Mouse (Mus musculus): ENCODE measurements around the gene E130114P18Rik. TPM values are rescaled to one million over a fixed set of nuclear protein-coding genes. Genes with fewer than 3 reads are reported as not detected.

The E130114P18Rik gene
- polyA plus RNA-seq, 1 experiment = not detected

GRCm38 (mm10) chr4:97773110-97773593 lies 4.7 kb downstream of the E130114P18Rik start:
- Histone ChIP-seq H3K4me3 (ENCODE audit: low read depth, low read length) (peak overlapping the region; percentile 45), H3K36me3 (ENCODE audit: control insufficient read depth, insufficient read depth, low read length) (no peaks in the 10 kb centered on the region), H3K27ac (ENCODE audit: insufficient read depth, low read depth, low read length) (peak overlapping the region; percentile 100), H3K27me3 (ENCODE audit: control insufficient read depth, insufficient read depth, low read length) (no peaks in the 10 kb centered on the region), H3K4me1 (ENCODE audit: control insufficient read depth, insufficient read depth, insufficient read length, low read length) (0 out of 2 replicates have a peak, but pooled peaks cover 2% of the 10 kb centered on the region)
- TF ChIP-seq POLR2A (IDR thresholded peaks at IDR 0.05; ENCODE audit: low read depth, low read length) (peak; percentile 53; the same call in 1 of the 2 replicates), CTCF (IDR thresholded peaks at IDR 0.05; ENCODE audit: extremely low read depth, insufficient read length, insufficient replicate concordance, low read depth, low read length) (no peak)
- 0% methylated on average over 14 of the region's 14 CpGs for WGBS

- WGBS = under 1% methylated on average over 9 of the region's 9 CpGs
- Histone ChIP-seq H3K4me3 (ENCODE audit: low read depth, low read length) (peak within 1 kb of the TSS; percentile 85), H3K27ac (ENCODE audit: insufficient read depth, low read depth, low read length) (peak within 1 kb of the TSS; percentile 100), H3K4me1 (ENCODE audit: control insufficient read depth, insufficient read depth, insufficient read length, low read length) (0 out of 2 replicates have a peak, but pooled peaks cover 2% of the 10 kb centered on the region), H3K27me3 (ENCODE audit: control insufficient read depth, insufficient read depth, low read length) (no peaks in the 10 kb centered on the region), H3K36me3 (ENCODE audit: control insufficient read depth, insufficient read depth, low read length) (no peaks in the 10 kb centered on the region)
- TF ChIP-seq CTCF (IDR thresholded peaks at IDR 0.05; ENCODE audit: extremely low read depth, insufficient read length, insufficient replicate concordance, low read depth, low read length) (no peak), POLR2A (IDR thresholded peaks at IDR 0.05; ENCODE audit: low read depth, low read length) (no peak)
Measured at GRCm38 (mm10) chr4:97772641-97773040, 5.2 kb downstream of the E130114P18Rik start, which contains the start of gene Nfia. Nfia (plus strand) TSS chr4:97772734.

- Histone ChIP-seq H3K36me3 (ENCODE audit: control insufficient read depth, insufficient read depth, low read length) (no peaks in the 10 kb centered on the region), H3K4me3 (ENCODE audit: low read depth, low read length) (peak overlapping the region; percentile 85), H3K27ac (ENCODE audit: insufficient read depth, low read depth, low read length) (peak overlapping the region; percentile 100), H3K27me3 (ENCODE audit: control insufficient read depth, insufficient read depth, low read length) (no peaks in the 10 kb centered on the region), H3K4me1 (ENCODE audit: control insufficient read depth, insufficient read depth, insufficient read length, low read length) (0 out of 2 replicates have a peak, but pooled peaks cover 2% of the 10 kb centered on the region)
- WGBS = under 1% methylated on average over 25 of the region's 25 CpGs
- TF ChIP-seq POLR2A (IDR thresholded peaks at IDR 0.05; ENCODE audit: low read depth, low read length) = peak; percentile 94
- no peak for TF ChIP-seq CTCF (IDR thresholded peaks at IDR 0.05; ENCODE audit: extremely low read depth, insufficient read length, insufficient replicate concordance, low read depth, low read length)
Measured at GRCm38 (mm10) chr4:97772084-97772484, 5.8 kb downstream of the E130114P18Rik start.

- H3K36me3 ChIP-seq (ENCODE audit: control insufficient read depth, insufficient read depth, low read length) = no peaks in the 10 kb centered on the region
- WGBS = 11% methylated on average over 5 of the region's 5 CpGs
- H3K27ac ChIP-seq (ENCODE audit: insufficient read depth, low read depth, low read length) = peak overlapping the region; percentile 83
- H3K4me3 ChIP-seq (ENCODE audit: low read depth, low read length) = peak overlapping the region; percentile 85; the same call in 1 of the 2 replicates
- H3K27me3 ChIP-seq (ENCODE audit: control insufficient read depth, insufficient read depth, low read length) = no peaks in the 10 kb centered on the region
- TF ChIP-seq CTCF (IDR thresholded peaks at IDR 0.05; ENCODE audit: extremely low read depth, insufficient read length, insufficient replicate concordance, low read depth, low read length) (no peak), POLR2A (IDR thresholded peaks at IDR 0.05; ENCODE audit: low read depth, low read length) (no peak)
- H3K4me1 ChIP-seq (ENCODE audit: control insufficient read depth, insufficient read depth, insufficient read length, low read length) = 0 out of 2 replicates have a peak, but pooled peaks cover 2% of the 10 kb centered on the region
Measured at GRCm38 (mm10) chr4:97771426-97771825, 6.5 kb downstream of the E130114P18Rik start.

GRCm38 (mm10) chr4:97769861-97770260 lies 8.0 kb downstream of the E130114P18Rik start:
- H3K4me1 ChIP-seq (ENCODE audit: control insufficient read depth, insufficient read depth, insufficient read length, low read length) = 0 out of 2 replicates have a peak, but pooled peaks cover 2% of the 10 kb centered on the region
- H3K27ac ChIP-seq (ENCODE audit: insufficient read depth, low read depth, low read length) = no peak overlapping the region
- no peaks in the 10 kb centered on the region for H3K27me3 ChIP-seq (ENCODE audit: control insufficient read depth, insufficient read depth, low read length)
- WGBS = 71% methylated on average over 1 of the region's 1 CpGs
- H3K4me3 ChIP-seq (ENCODE audit: low read depth, low read length) = no peak overlapping the region
- no peaks in the 10 kb centered on the region for H3K36me3 ChIP-seq (ENCODE audit: control insufficient read depth, insufficient read depth, low read length)
- TF ChIP-seq POLR2A (IDR thresholded peaks at IDR 0.05; ENCODE audit: low read depth, low read length) (no peak), CTCF (IDR thresholded peaks at IDR 0.05; ENCODE audit: extremely low read depth, insufficient read length, insufficient replicate concordance, low read depth, low read length) (no peak)

- Histone ChIP-seq H3K4me1 (ENCODE audit: control insufficient read depth, insufficient read depth, insufficient read length, low read length) (no peaks in the 10 kb centered on the region), H3K4me3 (ENCODE audit: low read depth, low read length) (no peak overlapping the region), H3K27me3 (ENCODE audit: control insufficient read depth, insufficient read depth, low read length) (no peaks in the 10 kb centered on the region), H3K36me3 (ENCODE audit: control insufficient read depth, insufficient read depth, low read length) (no peaks in the 10 kb centered on the region), H3K27ac (ENCODE audit: insufficient read depth, low read depth, low read length) (no peak overlapping the region)
- no peak for TF ChIP-seq POLR2A (IDR thresholded peaks at IDR 0.05; ENCODE audit: low read depth, low read length)
- no peak for TF ChIP-seq CTCF (IDR thresholded peaks at IDR 0.05; ENCODE audit: extremely low read depth, insufficient read length, insufficient replicate concordance, low read depth, low read length)
- 89% methylated on average over 5 of the region's 5 CpGs for WGBS
Measured at GRCm38 (mm10) chr4:97767516-97767915, 10.4 kb downstream of the E130114P18Rik start.

- WGBS = 73% methylated on average over 4 of the region's 4 CpGs
- no peaks in the 10 kb centered on the region for H3K27me3 ChIP-seq (ENCODE audit: control insufficient read depth, insufficient read depth, low read length)
- no peak overlapping the region for H3K4me3 ChIP-seq (ENCODE audit: low read depth, low read length)
- no peak overlapping the region for H3K27ac ChIP-seq (ENCODE audit: insufficient read depth, low read depth, low read length)
- TF ChIP-seq POLR2A (IDR thresholded peaks at IDR 0.05; ENCODE audit: low read depth, low read length) (no peak), CTCF (IDR thresholded peaks at IDR 0.05; ENCODE audit: extremely low read depth, insufficient read length, insufficient replicate concordance, low read depth, low read length) (no peak)
- H3K36me3 ChIP-seq (ENCODE audit: control insufficient read depth, insufficient read depth, low read length) = no peaks in the 10 kb centered on the region
- H3K4me1 ChIP-seq (ENCODE audit: control insufficient read depth, insufficient read depth, insufficient read length, low read length) = no peaks in the 10 kb centered on the region
Measured at GRCm38 (mm10) chr4:97767025-97767424, 10.9 kb downstream of the E130114P18Rik start.

Data from small intestine, adult 2 months (tissue).